Mouse (Mus musculus) frontal cortex, postnatal 25 days (tissue): Measurements from ENCODE around the gene Trim9.

Source experiments
- DNase-seq, 2 experiments: peaks; one replicate each; pipeline ENCODE4 v3.0.0; 2022; ENCODE audit warnings: low spot score in 2 of 2

Trim9 gene

GRCm38 (mm10) chr12:70214281-70214680 is 133.1 kb downstream of the Trim9 start:
- DNase-seq, result no peak

GRCm38 (mm10) chr12:70213601-70214000 is 133.8 kb downstream of the Trim9 start:
- DNase-seq, result no peak

GRCm38 (mm10) chr12:70212501-70212900 is 134.9 kb downstream of the Trim9 start:
- DNase-seq, result no peak

- no peak for DNase-seq
Observed at GRCm38 (mm10) chr12:70208214-70208613, 139.2 kb downstream of the Trim9 start.

GRCm38 (mm10) chr12:70204433-70204832 is 143.0 kb downstream of the Trim9 start:
- DNase-seq, result no peak

GRCm38 (mm10) chr12:70201926-70202529 is 145.4 kb downstream of the Trim9 start:
- no peak for DNase-seq

- no peak for DNase-seq
Observed at GRCm38 (mm10) chr12:70196341-70196740, 151.1 kb downstream of the Trim9 start.

- no peak for DNase-seq
Observed at GRCm38 (mm10) chr12:70195426-70195825, 152.0 kb downstream of the Trim9 start.
